Mouse (Mus musculus): ENCODE results near the gene Dcdc2a.

Dcdc2a gene

DNA sequence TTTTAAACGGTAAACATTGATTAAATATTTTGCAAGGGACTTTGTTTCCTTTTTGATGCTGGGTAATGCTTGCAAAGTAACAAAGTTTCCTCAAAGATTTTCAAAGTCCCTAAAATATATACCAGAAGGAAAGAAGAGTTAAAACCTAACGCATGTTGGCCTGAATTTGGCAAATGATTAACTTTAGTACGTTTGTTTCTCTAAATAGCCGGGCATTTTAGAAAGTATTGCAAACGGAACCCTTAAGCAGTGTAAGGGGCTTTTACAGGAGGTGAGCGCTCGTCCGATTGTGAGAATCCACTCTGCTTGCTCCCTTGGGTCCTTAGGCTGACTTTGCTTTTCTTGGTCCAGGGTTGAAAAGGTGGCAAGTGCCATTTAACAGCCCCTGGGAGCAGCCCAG lies 41.5 kb downstream of the Dcdc2a start:
- no peak for DNase-seq (ENCODE audit: low read depth, low spot score)

DNA sequence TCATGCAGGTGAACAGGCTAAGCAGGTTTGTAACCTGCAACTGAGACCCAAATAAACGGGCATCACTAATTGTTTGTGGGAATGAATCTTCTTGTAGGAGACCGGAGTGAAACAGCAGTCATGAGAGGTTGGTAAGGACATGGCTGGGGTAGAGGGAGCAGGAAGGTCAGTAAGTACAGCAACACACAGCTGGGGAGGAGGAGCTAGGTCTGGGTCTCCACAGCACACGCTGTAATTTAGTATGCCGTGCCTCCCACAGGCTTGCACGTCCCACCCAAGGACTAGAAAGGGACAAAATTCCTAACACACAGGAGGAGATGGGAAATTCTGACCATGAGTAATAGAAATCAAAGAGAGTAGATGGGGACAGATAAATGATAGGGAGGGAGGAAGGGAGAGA lies 42.8 kb downstream of the Dcdc2a start:
- DNase-seq (ENCODE audit: low read depth, low spot score): no peak

DNA sequence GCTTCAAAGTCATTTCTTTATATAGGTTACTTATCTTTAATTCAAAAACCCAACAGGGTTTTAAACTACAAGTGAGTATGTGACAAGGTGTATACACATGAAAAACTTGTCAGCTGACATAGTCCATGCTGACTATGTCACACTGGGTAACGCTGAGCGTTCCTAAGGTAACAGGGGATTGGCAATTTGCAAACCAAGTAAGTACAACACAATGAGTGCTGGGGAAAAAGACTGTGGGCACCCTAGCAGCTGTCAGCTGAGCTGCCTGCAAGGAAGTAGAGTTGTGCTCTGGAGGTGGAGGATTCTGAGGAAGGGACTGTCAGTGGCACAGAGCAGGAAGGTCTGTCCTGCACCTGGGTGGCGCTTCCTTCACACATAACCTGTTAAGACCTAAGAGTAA lies 43.7 kb downstream of the Dcdc2a start:
- no peak for DNase-seq (ENCODE audit: low read depth, low spot score)

DNA sequence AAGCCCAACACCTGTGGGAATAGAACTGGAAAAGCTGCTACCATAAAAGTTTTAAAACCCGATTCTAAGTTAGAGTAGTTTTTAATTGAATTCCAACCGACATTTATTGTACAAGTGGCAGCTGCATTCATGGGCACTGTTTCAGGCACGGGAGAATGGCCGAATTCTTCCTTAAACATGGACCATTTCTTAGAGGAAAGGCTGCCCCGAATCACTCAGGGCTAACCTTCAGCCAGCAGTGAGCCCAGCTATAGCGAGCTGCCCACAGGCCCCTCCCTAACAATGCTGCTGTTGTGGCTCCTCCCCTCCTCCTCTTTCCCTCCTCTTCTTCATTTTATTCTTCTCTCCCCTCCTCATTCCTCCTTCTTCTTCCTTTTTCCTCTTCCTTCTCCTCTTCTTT lies 44.8 kb downstream of the Dcdc2a start:
- DNase-seq (ENCODE audit: low read depth, low spot score): no peak

DNA sequence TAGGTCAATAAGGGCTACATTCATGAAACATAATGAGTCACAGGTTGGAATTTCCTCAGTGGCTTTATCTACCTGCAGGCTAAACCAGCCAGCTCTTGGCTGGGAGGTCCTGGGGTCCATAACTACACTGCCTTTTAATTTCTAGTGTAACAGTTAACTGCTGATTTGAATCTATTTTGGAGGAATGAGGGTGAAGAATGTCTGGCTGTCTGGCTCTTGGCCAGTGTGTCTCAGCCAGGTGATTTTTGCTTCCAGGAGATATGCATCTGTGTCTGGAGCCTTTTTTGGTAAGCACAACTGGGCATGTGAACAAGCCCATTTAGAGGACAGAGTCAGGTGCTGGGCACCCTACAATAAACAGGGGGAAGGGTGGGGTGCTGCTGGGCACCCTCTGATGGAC lies 49.9 kb downstream of the Dcdc2a start:
- no peak for DNase-seq (ENCODE audit: low read depth, low spot score)

DNA sequence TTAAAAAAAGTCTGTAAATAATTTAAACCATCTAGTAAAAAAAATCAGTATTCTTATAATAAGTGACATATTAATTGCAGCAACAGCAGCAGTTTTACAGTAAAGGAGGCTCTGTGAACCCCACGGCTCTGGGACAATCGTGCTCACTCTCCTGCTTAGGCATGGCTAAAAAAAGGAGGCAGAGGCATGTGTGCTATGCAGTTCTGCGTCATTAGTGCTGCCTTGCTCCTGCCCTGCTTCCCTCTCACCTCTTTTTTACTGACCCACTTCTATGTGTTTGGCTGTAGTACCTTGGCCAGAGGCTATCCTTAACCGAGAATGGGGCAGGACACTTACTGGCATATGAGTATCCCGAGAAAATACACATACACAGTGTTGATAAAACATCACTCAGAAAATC lies 50.9 kb downstream of the Dcdc2a start:
- no peak for DNase-seq (ENCODE audit: low read depth, low spot score)

DNA sequence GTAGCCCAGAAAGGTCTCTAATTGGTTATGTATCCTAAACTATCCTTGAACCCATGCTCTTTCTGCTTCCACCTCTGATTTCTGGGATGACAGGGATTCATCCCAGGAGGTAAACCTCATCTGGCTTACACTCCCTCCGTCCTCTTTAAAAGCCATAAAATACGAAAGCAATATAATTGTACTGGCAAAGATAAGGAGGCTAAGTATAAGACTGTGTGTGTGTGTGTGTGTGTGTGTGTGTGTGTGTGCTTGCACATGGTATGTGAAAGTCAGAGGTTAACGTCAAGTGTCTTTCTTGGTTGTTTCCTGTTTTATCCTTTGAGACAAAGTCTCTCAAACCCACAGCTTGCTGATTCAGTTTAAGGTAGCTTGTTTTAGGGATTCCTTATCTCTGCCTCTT lies 52.5 kb downstream of the Dcdc2a start:
- DNase-seq (ENCODE audit: low read depth, low spot score): no peak

DNA sequence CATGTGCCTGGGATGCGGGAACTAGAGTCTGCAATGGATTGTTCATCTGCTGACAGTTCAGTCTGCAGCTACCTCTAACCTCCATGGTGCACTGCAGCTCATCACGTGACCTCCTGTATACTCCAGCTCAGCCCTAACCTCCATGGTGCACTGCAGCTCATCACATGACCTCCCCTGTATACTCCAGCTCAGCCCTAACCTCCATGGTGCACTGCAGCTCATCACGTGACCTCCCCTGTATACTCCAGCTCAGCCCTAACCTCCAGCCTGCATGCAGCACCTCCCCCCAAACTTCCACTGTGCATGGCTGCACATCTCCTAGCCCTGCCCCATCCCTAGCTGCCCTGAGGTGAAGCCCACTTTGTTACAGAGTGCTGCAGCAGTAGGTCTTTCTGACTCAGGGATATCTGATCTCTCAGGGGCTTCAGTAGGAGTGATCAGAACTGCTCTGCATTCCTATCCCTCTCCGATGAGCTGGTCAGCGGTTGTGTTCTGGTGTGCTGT lies 54.8 kb downstream of the Dcdc2a start:
- no peak for DNase-seq (ENCODE audit: low read depth, low spot score)

DNA sequence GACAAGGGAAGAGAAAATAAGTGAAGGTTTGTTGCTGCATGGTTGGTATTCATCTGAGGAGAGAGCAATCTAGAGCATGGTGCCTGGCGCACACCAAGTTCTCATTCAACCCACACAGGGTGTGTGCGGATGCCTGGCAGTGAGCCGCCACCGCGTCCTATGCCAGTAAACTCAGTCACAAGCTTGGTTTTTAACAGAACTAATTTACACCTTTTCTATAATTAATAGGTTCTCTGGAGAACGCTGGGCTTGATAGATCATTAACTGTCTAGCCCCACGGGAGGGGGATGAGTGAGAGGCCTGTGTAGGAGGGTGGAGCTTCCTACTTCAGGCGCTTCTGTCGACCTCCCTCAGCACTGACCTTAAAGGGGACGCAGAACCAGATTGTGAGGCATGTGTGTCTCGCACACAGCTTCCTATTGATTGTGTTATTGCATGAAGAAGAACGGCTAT lies 59.7 kb downstream of the Dcdc2a start:
- DNase-seq (ENCODE audit: low read depth, low spot score): peak; percentile 2

DNA sequence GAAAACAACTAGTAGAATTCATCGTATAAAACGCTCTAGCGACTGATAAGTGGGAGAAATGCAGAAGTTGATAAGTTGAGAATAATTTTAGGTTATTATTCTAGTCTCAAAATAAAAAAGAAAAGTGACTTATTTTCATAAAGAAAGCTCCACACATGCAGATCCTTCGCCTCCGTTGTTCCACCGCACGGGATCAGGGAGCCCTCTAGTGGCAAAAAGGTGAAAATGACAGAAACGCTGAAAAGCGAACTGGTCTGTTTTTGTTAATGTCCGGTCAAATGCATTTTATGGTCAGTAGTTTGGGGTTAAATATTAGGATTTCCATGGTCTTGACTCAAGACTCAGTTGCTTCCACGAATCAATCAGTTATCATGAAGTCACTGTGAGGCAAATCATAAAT lies 60.2 kb downstream of the Dcdc2a start:
- peak; percentile 66 for DNase-seq (ENCODE audit: low read depth, low spot score)

DNA sequence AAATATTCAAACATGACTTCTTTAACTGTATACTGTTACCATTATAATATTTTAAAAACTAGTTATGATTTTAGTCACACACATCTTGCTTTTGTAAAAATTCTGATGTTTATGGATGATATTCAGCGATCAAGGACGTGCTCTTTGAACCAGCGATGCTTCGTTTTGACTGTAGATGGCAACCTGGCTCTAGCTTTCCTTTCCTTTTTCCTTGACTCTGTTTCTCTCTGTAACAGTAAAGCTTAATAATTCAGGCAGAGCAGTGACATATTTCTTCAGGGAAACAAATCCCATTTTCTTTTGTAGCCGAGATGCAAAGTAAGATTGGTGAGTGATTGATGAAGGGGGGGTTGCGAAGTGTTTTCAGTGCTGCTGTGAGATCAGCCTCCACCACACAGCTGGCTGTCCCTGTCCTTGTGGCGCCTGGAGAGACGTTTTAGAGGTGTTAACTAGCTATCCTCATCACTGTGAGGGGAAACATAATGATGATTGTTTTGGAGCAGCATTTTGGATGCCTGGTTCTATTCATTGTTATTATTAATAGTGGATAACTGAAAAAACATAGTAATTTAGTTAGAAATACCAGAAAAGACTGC lies 67.0 kb downstream of the Dcdc2a start:
- no peak for DNase-seq (ENCODE audit: low read depth, low spot score)

DNA sequence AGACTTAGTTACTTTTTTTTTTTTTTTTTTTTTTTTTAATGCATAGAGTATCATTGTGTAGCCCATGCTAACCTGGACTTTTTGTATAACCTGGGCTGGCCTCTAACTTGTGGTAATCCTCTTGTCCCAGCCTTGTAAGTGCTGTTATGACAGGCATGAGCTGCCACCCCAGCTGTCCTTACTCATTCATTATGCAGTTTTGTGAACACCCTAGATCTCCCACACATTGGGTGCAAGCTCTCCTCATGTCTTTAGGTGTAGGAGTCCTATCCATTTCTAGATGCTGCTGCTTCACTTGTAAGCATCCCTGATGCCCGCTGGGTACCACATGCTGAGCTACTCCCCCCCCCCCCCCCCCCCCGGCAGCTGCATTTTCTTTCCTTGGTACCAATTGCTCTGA lies 71.4 kb downstream of the Dcdc2a start:
- no peak for DNase-seq (ENCODE audit: low read depth, low spot score)

DNA sequence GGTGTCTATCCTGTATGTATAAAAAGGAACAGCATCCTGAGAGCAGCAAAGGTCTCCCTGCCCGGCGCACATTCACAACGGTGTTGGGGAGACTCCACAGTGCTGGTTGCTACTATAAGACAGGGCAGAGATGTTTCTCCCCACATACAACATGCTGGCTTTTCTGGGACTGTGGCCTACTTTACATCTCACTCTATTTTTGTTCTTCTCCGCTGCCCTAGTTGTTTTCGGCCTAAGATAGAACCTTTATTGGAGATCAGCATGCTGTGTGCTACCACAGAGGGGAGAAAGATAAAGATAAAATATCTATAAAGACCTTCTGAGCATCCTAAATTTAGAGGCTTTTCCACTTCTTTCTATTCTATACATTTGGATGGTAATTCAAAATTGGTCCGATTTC lies 72.0 kb downstream of the Dcdc2a start:
- no peak for DNase-seq (ENCODE audit: low read depth, low spot score)

DNA sequence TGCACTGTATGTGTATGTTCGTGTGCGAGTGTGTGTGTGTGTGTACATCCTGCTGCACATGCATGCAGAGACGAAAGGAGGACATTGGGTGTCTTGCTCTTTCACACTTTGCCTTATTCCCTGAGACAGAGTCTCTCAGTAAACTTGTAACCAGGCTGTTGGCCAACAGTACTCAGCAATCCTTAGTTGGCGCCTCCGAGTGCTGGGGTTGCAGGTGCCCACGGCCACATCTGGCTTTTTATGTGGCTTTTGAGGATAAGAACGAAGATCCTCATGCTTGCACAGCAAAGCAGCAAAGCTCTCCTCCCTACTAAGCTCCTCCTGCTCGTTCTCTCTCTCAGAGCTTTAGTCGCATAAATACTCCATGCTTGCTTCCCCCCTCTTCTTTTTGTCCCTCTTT lies 73.0 kb downstream of the Dcdc2a start:
- DNase-seq (ENCODE audit: low read depth, low spot score): no peak

DNA sequence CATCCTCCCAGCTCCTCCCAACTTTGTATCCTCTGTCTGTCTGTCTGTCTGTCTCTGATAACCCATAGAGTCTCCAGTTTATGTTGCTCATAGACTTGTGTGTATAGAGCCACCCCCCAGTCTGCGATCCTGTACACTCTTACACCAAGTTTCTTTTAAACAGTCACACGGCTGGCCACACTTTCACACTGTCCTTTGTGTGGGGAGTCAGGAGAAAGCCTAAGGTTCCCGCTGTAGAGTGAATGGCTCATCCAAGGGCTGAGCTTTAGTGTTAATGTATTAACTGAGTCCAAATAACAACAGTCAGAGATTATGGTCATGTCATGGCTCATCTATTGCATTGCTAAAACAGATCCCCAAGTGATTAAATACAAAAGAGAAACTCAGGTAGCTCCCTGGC lies 87.3 kb downstream of the Dcdc2a start:
- DNase-seq (ENCODE audit: low read depth, low spot score): no peak

DNA sequence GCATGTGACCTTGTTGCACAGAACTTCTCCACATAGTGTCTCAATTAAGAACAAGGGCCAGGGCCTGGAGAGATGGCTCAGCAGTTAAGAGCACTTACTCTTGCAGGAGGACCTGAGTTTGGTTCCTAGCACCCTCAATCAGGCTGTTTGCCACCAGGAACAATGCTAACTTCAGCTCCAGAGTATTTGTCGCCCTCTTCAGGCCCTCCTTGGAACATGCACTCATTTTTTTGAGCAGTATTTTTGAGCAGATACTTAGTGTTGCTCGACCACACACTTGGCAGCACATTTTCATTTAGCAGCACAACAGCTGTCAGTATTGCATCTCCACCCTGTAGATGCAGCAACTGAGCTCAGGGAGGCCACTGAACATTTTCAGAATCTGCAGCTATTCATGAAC lies 88.3 kb downstream of the Dcdc2a start:
- DNase-seq (ENCODE audit: low read depth, low spot score): no peak

DNA sequence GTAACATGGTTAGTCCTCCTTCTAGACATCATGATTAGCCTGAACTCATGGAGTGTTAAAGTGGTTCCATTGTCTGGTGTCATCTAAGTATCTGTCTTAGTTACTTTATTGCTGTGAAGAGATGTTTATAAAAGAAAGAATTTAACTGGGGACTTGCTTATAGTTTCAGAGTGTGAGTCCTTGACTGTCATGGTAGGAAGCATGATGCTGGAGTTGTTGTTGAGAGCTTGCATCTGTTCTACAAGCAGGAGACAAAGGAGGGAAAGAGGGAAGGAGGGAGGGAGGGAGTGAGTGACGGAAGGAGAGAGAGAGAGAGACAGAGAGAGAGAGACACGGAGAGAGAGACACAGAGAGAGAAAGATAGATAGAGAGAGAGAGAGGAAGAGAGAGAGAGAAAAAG lies 90.4 kb downstream of the Dcdc2a start:
- DNase-seq (ENCODE audit: low read depth, low spot score): no peak

DNA sequence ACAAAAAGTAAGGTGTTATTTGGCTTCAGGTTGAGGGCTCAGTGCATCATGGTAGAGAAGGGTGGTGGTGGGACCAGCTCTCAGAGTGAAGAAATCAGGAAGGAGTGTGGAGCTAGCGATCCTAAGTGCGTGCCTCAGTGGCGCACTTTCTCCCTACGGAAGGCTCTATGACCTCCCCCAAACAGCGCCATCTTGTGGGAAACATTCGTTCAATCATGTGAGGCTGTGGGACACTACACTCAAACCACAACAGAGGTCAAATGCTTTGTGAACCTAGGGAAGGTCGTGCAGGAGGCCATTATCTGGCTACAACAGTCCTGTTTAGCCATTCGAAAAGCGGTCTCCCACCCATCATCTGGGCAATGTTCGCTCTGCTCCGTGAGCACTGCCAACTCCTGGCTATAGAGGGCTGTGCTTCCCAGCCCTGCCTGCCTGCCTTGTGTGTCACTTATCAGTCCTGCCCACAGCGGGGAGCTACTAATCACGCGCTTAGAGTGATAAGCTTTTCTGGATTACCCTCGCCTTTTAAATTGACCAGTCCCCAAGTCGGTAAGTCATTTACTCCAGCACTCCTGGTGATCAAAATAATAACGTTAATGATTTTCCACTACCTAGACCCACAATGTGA lies 94.5 kb downstream of the Dcdc2a start:
- no peak for DNase-seq (ENCODE audit: low read depth, low spot score)

DNA sequence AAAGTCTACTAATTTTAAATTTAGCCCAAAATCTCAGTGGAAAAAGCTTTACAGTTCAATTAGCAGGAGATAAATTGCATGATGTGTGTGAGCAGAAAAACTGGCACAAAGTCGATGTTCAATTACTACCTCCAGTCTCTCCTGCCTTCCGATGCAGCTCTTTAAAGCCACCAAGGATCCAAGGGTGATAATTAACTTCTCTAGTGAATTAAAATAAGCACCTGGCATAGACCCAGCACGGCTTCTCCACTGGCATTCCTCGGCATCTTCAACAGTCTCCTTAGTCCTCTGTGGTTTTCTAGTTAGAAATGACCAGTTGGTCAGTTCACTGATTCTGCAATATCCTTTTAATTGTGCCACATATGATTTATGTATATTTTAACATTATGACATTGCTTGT lies 95.1 kb downstream of the Dcdc2a start:
- no peak for DNase-seq (ENCODE audit: low read depth, low spot score)

DNA sequence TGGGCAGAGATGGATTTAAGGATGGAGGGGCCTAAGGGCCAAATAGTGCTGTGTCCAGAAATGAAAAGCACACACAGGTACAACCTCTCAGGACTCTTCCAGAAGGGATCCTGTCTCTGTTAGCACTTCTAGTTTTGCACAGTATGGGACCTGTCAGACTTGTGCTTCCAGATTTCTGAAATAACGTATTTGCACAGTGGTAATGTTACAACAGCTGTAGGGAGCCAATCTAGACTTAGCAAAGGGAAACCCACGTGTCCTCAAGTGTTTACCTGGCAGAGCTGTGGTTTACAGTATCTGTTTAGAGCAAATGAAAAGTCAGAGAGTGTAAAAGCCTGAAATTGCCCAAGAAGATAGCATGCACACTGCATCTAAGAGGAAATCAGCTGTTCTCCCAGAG lies 104.1 kb downstream of the Dcdc2a start:
- DNase-seq (ENCODE audit: low read depth, low spot score): no peak

DNA sequence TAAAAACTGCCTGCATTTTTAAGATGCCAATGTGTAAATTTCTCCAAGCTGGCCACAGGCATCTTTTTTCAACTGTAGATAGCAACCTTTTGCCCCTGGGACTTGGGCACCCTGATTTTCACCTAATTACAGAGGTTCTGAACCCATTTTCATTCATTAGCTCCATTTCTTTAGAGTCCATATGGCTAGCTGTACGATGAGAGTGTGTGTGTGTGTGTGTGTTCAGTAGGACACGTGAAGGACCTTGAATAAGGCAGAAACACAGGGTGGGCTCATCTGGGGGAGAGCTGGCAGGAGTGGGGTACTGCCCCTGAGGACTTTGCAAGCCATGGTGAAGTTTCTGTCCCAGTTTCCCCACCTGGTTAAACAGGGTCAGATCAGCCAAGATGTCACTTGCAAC lies 105.0 kb downstream of the Dcdc2a start:
- no peak for DNase-seq (ENCODE audit: low read depth, low spot score)

DNA sequence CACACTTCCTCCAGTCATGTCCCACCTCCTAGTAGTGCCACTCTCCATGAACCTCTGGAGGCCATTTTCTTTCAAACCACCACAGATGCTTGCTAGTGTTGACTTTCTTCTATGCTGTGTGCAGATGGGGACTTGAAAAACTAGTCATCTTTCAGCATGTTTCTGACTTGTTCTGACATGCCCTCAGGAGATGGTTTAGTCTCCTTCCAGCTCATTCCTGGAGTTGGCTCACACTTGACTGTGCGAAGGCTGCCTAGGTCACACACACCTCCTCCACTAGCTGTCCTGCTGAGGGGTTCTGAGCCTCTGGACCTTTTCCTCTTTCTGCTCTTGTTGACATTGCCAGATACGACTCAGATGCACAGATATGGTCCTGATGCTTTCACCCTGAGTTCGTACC lies 106.8 kb downstream of the Dcdc2a start:
- DNase-seq (ENCODE audit: low read depth, low spot score): no peak

DNA sequence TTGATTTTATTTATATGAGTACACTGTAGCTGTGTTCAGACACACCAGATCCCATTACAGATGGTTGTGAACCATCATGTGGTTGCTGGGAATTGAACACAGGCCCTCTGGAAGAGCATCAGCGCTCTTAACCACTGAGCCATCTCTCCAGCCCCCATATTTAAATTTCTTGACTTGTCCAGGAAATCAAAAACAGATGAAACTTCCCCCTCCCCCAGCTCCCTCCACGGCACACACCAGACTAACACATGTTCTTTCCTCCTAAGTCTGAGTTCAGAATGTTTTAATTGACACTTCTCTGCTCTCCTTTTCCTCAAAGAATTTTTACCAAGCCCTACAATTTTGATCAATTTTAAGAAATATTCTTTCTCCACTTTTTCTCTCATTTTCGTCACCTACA lies 113.1 kb downstream of the Dcdc2a start:
- DNase-seq (ENCODE audit: low read depth, low spot score): no peak

DNA sequence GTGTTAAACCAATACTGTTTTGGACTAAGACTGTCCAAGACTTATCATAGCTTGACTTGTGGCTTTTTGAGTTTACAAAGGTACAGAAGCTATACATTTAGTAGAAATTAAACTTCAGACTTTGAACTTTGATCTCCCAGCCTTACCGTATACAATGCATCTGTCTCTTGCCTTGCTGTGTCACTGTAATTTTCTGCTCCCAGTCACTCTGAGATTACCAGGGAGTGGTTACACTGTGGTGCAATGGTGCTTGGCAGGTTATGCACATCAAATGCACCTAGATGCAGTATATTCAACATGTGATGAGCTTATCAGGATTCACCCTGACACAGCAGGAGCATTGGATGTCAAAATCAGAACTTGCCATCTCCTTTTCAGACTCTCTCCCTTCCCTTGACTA lies 122.0 kb downstream of the Dcdc2a start:
- no peak for DNase-seq (ENCODE audit: low read depth, low spot score)

All from CD4-positive, CD25-positive, alpha-beta regulatory T cell, adult 2 months (primary cell).